Mouse (Mus musculus): ENCODE measurements around the gene Arid3a.

The Arid3a gene

DNA sequence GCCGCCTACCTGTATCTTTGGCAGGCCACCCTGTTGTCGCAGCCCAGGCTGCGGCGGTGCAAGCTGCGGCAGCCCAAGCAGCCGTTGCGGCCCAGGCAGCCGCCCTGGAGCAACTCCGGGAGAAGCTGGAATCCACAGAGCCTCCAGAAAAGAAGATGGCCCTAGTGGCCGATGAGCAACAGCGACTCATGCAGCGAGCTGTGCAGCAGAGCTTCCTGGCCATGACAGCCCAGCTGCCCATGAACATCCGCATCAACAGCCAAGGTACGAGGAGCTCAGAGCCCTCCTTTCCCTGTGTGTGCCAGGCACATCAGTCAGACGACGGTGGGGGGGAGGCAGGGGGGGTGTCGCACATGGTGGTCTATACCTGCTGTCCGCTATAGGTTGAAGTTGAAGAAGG is 23.8 kb downstream of the Arid3a start:
- DNase-seq: no peak

DNA sequence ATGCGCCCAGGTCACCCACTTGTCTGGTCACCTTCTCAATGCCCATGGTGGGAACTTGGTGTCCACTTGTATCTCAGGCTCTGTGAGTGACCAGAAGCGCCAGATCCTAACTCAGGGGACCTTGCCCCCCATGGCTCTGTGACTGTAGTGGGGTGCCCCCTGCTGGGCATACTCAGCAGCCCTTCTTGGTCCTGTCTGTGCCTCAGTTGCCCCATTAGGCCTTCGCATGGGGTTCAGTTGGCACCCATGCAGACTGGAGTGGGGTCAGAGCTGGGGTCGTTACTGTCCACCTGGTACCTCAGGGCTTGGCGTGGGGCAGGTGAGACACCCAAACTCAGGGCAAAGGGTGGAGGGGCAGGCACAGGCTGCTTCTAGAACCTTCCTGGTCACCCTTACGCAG is 27.1 kb downstream of the Arid3a start:
- DNase-seq: peak in 1 of 2 experiments; percentile 56

GRCm38 (mm10) chr10:79955691-79956090 is 28.8 kb downstream of the Arid3a start:
- DNase-seq: no peak

GRCm38 (mm10) chr10:79956643-79957154 is 29.9 kb downstream of the Arid3a start:
- DNase-seq: no peak

GRCm38 (mm10) chr10:79958140-79958816 is 31.4 kb downstream of the Arid3a start:
- DNase-seq: peak; percentile 89

DNA sequence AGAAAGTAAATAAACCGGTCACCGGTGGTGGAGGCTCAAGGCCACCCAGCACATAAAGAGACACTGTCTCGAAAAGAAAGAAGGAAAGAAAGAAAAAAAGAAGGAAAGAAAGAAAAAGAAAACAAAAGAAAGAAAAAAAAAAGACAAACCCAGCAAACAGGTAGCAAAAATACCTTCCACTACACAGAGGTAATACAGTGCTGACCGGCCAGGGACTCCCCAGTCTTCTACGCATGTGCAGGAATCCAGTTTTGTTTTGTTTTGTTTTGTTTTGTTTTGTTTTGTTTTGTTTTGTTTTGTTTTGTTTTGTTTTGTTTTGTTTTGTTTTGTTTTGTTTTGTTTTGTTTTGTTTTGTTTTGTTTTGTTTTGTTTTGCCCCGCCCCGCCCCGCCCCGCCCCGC is 32.6 kb downstream of the Arid3a start:
- DNase-seq: peak in 1 of 2 experiments; percentile 63

DNA sequence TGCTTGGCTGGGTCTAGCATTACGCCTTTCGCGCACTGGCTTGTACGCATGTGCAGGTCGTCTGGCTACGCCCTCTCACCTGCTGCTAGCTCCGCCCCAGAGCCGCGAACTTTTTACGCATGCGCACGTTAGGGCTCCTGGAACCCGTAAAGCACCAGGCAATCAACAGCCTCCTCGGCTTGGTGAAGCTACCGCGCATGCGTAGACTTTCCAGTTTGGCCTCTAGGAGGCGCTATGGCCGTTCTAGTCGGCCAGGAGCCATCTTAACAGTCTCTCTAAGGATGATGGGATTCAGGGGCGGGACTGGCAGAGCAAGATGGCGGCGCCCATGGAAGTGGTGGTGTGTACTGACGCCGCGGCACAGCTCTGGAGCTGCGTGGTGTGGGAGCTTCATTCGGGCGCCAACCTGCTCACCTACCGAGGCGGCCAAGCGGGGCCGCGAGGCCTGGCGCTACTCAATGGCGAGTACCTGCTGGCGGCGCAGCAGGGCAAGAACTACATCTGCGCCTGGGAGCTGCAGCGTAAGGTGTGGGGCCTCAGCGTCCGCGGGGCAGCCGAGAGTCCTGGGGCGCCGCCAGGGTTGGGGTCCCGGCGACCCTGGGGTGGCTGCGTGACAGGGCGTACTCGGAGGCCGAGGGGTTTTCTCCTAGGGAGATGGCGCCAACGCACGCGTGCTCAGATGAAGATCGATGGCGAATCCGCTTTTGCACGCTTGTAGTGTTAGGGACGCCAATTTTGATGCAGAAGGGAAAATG is 33.2 kb downstream of the Arid3a start, which contains the start of gene Wdr18:
TSS of gene Wdr18 (plus strand) at position 306 of the 755 bp plus-strand sequence.
- DNase-seq: peak; percentile 99

DNA sequence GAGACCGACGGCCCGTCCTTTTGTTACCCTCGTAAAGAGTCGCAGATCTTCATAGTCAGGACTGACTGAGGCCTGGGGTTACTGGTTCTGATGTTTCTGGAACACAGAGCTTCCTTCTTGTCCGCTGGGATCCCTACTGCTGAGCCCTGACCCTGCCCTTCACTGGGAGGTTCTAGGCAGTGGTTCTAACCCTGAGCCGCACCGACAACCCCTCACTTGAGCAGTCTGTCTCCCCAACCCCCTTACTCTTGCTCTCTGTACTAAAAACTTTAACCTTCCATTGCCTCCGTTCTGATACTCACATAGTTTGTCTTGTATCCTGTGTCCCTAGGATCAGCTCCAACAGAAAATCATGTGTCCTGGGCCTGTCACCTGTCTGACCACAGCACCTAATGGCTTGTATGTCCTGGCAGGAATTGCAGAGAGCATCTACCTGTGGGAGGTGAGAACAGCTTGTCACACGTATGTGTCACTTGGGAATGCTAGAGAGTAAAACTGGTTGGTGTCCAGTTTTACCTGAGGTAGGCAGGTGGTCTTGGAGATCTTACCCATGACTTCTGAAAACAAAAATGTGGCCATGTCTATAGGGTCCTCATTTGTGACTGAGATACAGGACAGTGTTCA is 33.9 kb downstream of the Arid3a start:
- no peak for DNase-seq

- no peak for DNase-seq
Observed at GRCm38 (mm10) chr10:79964727-79965126, 37.9 kb downstream of the Arid3a start.

- DNase-seq: no peak
Observed at GRCm38 (mm10) chr10:79965325-79965724, 38.5 kb downstream of the Arid3a start.

GRCm38 (mm10) chr10:79966886-79967400 is 40.1 kb downstream of the Arid3a start:
- peak; percentile 78 to 85 for DNase-seq

GRCm38 (mm10) chr10:79968181-79968580 is 41.3 kb downstream of the Arid3a start:
- DNase-seq: peak; percentile 69 to 82

GRCm38 (mm10) chr10:79969124-79969568 is 42.3 kb downstream of the Arid3a start:
- DNase-seq: peak; percentile 77 to 78

DNA sequence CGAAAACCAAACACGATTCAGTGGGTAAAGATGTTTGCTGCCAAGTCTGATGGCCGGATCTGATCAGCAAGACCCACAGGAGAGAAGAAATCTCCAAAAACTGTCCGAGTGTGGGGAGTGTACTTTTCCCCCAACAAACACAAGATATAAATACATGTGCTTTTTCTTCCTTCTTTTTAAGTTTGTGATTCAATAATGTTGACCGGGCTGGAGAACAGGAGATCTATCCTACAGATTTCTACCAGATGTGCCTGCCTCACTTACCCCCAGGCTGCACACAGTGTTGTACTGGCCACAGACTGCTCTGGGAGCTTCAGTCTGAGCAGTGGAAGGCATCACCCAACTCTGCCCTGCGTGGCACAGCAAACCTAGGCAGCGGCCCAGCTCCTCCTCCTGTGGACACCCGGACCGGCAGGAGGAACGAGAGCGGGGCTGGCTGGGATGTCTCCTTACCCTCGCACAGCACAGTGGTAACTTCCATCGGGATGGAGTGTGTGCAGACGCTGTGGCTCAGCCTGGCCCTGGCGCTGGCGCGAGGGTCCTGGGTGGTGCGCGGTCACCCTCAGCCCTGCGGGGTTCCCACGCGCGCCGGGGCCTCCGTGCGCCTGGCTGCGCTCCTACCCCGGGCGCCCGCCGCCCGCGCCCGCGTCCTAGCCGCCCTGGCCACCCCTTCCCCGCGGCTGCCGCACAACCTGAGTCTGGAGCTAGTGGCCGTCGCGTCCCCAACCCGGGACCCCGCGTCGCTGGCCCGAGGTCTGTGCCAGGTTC is 43.8 kb downstream of the Arid3a start, which contains the start of gene Grin3b:
TSS of gene Grin3b (plus strand) at position 301 of the 768 bp plus-strand sequence.
- DNase-seq: peak; percentile 51 to 53

DNA sequence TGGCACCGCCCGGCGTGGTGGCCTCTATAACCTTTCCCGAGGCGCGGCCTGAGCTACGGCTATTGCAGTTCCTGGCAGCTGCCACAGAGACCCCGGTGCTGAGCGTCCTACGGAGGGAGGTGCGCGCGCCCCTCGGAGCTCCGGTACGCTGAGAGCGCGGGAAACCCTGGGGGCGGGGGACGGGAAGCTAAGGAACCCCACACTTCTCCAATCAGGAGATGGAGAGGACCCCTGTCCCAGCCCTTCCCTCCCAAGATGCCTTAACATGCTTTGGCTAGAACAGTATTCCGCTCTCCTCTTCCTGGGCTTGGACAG is 44.3 kb downstream of the Arid3a start:
- peak in 1 of 2 experiments; percentile 54 for DNase-seq

- DNase-seq: peak; percentile 51 to 61
Observed at GRCm38 (mm10) chr10:79972831-79973230, 46.0 kb downstream of the Arid3a start.

DNA sequence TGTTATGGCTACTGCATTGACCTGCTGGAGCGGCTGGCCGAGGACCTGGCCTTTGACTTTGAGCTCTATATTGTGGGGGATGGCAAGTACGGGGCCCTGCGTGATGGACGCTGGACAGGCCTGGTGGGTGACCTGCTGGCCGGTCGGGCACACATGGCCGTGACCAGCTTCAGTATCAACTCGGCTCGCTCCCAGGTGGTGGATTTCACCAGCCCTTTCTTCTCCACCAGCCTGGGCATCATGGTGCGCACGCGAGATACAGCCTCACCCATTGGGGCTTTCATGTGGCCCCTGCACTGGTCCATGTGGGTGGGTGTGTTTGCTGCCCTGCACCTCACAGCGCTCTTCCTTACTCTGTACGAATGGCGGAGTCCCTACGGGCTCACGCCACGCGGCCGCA is 47.2 kb downstream of the Arid3a start:
- no peak for DNase-seq

GRCm38 (mm10) chr10:79974668-79975067 is 47.8 kb downstream of the Arid3a start:
- no peak for DNase-seq

GRCm38 (mm10) chr10:79976071-79976721 is 49.4 kb downstream of the Arid3a start:
- no peak for DNase-seq

DNA sequence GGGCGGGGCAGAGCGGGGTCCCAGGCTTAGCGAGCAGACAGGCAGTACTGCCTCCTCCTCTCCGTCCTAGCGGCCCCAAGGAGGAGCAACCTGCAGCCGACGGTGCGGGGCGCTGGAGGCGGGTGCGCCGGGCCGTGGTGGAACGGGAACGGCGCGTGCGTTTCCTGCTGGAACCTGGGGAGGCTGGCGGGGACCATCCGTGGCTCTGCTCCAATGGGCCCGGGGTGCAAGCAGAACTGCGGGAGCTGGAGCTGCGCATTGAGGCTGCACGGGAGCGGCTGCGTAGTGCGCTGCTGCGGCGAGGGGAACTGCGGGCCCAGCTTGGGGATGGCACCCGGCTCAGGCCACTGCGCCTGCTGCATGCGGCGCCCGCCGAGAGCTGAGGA is 49.9 kb downstream of the Arid3a start:
- no peak for DNase-seq

- peak in 1 of 2 experiments; percentile 20 for DNase-seq
Observed at GRCm38 (mm10) chr10:79977324-79977723, 50.5 kb downstream of the Arid3a start.

- no peak for DNase-seq
Observed at GRCm38 (mm10) chr10:79978061-79978460, 51.2 kb downstream of the Arid3a start.

Data from cerebellum, postnatal 10 days (tissue).